Mouse (Mus musculus): ENCODE data around the gene 4930438A08Rik. TPM values are rescaled to one million over a fixed set of nuclear protein-coding genes. Genes with fewer than 3 reads are reported as not detected.
"Not testable (repeated sequence)": the region's sequence is repeated elsewhere in the genome, so short reads cannot be mapped to it uniquely, and the experiment has no call there.

4930438A08Rik gene
- polyA plus RNA-seq (2012; ENCODE audit: insufficient read depth, insufficient read length, missing spikeins): not detected in 2 replicates

DNA sequence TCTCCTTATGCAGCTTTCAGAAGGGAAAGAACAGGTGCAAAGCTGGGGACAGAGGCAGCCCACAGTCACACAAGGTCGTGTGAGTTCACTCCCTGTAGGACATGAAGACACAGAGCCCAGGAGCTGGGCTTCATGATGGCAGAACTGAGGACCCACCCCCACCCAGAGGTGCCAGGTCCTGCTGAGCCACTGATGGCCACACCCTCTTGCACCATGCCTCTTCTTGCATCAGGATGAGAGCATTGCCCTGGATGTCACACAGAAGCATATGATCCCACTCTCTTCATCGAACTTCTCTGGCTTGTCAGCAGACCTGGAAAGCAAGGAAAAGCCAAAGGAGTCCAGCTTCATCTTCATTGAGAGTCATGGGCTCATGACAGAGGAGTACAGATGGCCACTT lies at the start of gene 4930438A08Rik:
Gene 4930438A08Rik, plus strand, starts transcription at position 228 of the 400 bp plus-strand sequence.
- no peaks in the 10 kb centered on the region for H3K4me1 ChIP-seq (ENCODE audit: control insufficient read depth, insufficient read depth, insufficient read length, low read length)
- H3K27ac ChIP-seq (replicated peaks; ENCODE audit: low read depth, low read length): no peak within 1 kb of the TSS
- no peak within 1 kb of the TSS for H3K4me3 ChIP-seq (ENCODE audit: insufficient read depth, low read depth, low read length)

DNA sequence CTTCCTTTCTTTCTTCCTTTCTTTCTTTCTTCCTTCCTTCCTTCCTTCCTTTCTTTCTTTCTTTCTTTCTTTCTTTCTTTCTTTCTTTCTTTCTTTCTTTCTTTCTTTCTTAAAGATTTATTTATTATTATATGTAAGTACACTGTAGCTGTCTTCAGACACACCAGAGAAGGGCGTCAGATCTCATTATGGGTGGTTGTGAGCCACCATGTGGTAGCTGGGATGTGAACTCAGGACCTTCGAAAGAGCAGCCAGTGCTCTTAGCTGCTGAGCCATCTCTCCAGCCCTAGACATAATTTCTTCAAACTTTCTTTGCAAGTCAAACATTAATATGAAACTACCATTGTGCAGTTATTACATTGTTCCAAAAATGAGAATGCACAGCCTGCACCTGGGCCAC lies 49.7 kb upstream of the 4930438A08Rik start:
- not testable (repeated sequence) for H3K4me1 ChIP-seq (ENCODE audit: control insufficient read depth, insufficient read depth, insufficient read length, low read length); H3K4me3 ChIP-seq (ENCODE audit: insufficient read depth, low read depth, low read length); H3K27ac ChIP-seq (replicated peaks; ENCODE audit: low read depth, low read length)

GRCm38 (mm10) chr11:58225655-58226054 lies 48.9 kb upstream of the 4930438A08Rik start:
- Histone ChIP-seq H3K4me3 (ENCODE audit: insufficient read depth, low read depth, low read length) (no peak overlapping the region), H3K4me1 (ENCODE audit: control insufficient read depth, insufficient read depth, insufficient read length, low read length) (0 out of 2 replicates have a peak, but pooled peaks cover 3% of the 10 kb centered on the region), H3K27ac (replicated peaks; ENCODE audit: low read depth, low read length) (no peak overlapping the region)

GRCm38 (mm10) chr11:58226425-58226824 lies 48.2 kb upstream of the 4930438A08Rik start:
- 0 out of 2 replicates have a peak, but pooled peaks cover 3% of the 10 kb centered on the region for H3K4me1 ChIP-seq (ENCODE audit: control insufficient read depth, insufficient read depth, insufficient read length, low read length)
- no peak overlapping the region for H3K27ac ChIP-seq (replicated peaks; ENCODE audit: low read depth, low read length)
- no peak overlapping the region for H3K4me3 ChIP-seq (ENCODE audit: insufficient read depth, low read depth, low read length)

GRCm38 (mm10) chr11:58228021-58228420 lies 46.6 kb upstream of the 4930438A08Rik start:
- not testable (repeated sequence) for H3K4me3 ChIP-seq (ENCODE audit: insufficient read depth, low read depth, low read length); H3K4me1 ChIP-seq (ENCODE audit: control insufficient read depth, insufficient read depth, insufficient read length, low read length); H3K27ac ChIP-seq (replicated peaks; ENCODE audit: low read depth, low read length)

GRCm38 (mm10) chr11:58230396-58230910 lies 44.1 kb upstream of the 4930438A08Rik start:
- no peaks in the 10 kb centered on the region for H3K4me1 ChIP-seq (ENCODE audit: control insufficient read depth, insufficient read depth, insufficient read length, low read length)
- no peak overlapping the region for H3K4me3 ChIP-seq (ENCODE audit: insufficient read depth, low read depth, low read length)
- H3K27ac ChIP-seq (replicated peaks; ENCODE audit: low read depth, low read length): no peak overlapping the region

GRCm38 (mm10) chr11:58231156-58231555 lies 43.4 kb upstream of the 4930438A08Rik start:
- Histone ChIP-seq H3K4me3 (ENCODE audit: insufficient read depth, low read depth, low read length) (no peak overlapping the region), H3K27ac (replicated peaks; ENCODE audit: low read depth, low read length) (no peak overlapping the region), H3K4me1 (ENCODE audit: control insufficient read depth, insufficient read depth, insufficient read length, low read length) (no peaks in the 10 kb centered on the region)

DNA sequence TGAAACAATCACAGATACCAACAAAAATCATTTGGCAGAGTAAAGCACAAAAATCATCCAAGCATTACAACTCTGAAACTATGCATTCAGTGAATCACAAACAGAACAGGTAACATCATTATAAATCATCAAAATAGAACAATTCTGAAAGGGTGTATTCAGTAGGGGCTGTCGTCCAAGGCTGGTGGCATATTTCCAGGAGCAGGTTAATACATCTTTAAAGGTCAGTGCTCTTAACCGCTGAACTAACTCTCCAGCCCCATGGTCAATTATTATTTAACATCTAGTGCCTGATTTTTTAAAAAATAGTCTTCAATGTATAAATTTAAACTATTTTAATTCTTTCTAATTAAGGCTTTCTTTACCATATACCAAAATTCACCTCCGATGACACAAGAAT lies 40.0 kb upstream of the 4930438A08Rik start:
- not testable (repeated sequence) for H3K4me1 ChIP-seq (ENCODE audit: control insufficient read depth, insufficient read depth, insufficient read length, low read length); H3K4me3 ChIP-seq (ENCODE audit: insufficient read depth, low read depth, low read length); H3K27ac ChIP-seq (replicated peaks; ENCODE audit: low read depth, low read length)

DNA sequence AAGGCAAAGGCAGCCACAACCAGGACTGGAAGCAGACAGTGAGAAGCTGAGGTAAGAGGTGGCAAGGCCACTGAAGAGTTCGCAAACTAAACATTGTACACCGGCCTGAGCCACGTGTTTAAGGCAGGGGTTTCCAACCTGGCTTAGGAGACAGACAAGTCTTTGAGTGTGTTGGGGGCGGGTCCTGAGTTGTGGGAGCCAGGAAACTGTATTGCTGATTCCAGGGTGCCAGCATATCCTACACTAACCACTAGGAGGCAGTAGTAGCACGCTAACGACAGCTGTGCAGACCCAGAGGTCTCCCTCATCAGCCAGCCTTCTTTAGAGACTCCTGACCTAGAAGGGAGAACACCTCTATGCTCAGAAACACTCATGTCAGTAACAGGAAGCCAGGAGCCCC lies 39.4 kb upstream of the 4930438A08Rik start:
- Histone ChIP-seq H3K27ac (replicated peaks; ENCODE audit: low read depth, low read length) (no peak overlapping the region), H3K4me3 (ENCODE audit: insufficient read depth, low read depth, low read length) (no peak overlapping the region), H3K4me1 (ENCODE audit: control insufficient read depth, insufficient read depth, insufficient read length, low read length) (peaks cover 4% of the 10 kb centered on the region; the same call in 1 of the 2 replicates)

- H3K4me1 ChIP-seq (ENCODE audit: control insufficient read depth, insufficient read depth, insufficient read length, low read length): peaks cover 4% of the 10 kb centered on the region; the same call in 1 of the 2 replicates
- peak overlapping the region; percentile 41 for H3K4me3 ChIP-seq (ENCODE audit: insufficient read depth, low read depth, low read length)
- H3K27ac ChIP-seq (replicated peaks; ENCODE audit: low read depth, low read length): no peak overlapping the region
Observed at GRCm38 (mm10) chr11:58238840-58239791, 35.5 kb upstream of the 4930438A08Rik start.

DNA sequence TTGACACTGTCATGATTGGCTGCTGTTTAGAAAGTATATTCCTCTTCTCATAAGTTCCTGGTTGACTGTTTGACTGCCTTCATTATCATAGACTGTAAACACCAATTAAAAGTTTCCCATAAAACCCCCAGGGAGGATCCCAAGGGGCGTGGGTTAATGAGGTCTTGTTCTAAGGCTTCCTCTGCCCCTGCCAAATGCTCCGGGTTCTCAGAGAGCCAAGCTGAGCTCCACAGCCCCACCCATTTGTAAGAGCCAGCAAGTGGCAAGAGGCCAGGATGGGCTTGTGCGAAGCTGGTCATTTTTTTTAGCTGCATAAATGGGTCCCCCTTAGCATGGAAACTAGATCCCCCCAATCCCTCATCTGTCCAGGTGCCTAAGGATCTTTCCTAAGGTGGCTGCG lies 27.3 kb upstream of the 4930438A08Rik start:
- Histone ChIP-seq H3K4me1 (ENCODE audit: control insufficient read depth, insufficient read depth, insufficient read length, low read length) (no peaks in the 10 kb centered on the region), H3K27ac (replicated peaks; ENCODE audit: low read depth, low read length) (no peak overlapping the region), H3K4me3 (ENCODE audit: insufficient read depth, low read depth, low read length) (no peak overlapping the region)

DNA sequence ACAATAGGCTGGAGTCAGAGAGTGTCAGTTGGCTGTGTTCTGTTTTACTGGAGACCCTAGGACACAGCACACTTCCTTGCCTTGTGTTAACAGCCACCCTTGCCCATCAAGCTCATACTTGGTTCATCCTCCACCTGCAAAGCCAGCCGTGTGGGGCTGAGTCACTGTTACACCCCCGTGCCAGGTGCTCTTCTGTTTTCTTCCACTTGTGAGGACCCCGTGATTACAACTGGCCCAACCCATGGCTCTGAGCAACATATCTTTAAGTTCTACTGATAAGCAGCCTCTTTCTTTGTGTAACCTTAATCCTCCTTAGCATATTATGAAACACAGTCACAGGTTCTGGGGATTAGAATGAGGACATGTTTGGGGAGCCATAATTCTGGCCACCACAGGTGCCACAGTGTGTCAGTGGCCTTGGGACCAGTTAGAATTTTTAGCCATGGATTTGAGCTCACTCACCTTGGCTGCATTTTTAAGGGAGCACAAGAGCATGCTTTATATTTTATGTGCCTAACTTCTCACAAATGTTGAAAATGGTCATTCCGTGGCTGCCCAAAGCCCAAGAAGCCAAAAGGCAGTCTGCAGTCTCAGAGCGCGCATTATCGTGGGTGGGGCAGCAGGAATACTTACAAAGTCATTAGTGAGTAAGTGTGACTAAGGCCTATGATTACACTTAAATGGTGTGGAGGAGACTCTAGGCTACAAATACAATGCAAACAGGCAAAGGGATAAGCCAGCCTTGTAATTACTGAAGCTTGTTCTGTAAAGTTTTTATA lies 25.2 kb upstream of the 4930438A08Rik start:
- H3K27ac ChIP-seq (replicated peaks; ENCODE audit: low read depth, low read length): no peak overlapping the region

GRCm38 (mm10) chr11:58250550-58250949 lies 24.0 kb upstream of the 4930438A08Rik start:
- Histone ChIP-seq H3K4me3 (ENCODE audit: insufficient read depth, low read depth, low read length) (no peak overlapping the region), H3K4me1 (ENCODE audit: control insufficient read depth, insufficient read depth, insufficient read length, low read length) (no peaks in the 10 kb centered on the region), H3K27ac (replicated peaks; ENCODE audit: low read depth, low read length) (no peak overlapping the region)

More for the DNA sequence above, 25.2 kb upstream of the 4930438A08Rik start:
- Histone ChIP-seq H3K4me3 (ENCODE audit: insufficient read depth, low read depth, low read length) (no peak overlapping the region), H3K4me1 (ENCODE audit: control insufficient read depth, insufficient read depth, insufficient read length, low read length) (no peaks in the 10 kb centered on the region)

- Histone ChIP-seq H3K4me1 (ENCODE audit: control insufficient read depth, insufficient read depth, insufficient read length, low read length) (no peaks in the 10 kb centered on the region), H3K27ac (replicated peaks; ENCODE audit: low read depth, low read length) (no peak overlapping the region), H3K4me3 (ENCODE audit: insufficient read depth, low read depth, low read length) (no peak overlapping the region)
Observed at GRCm38 (mm10) chr11:58254411-58254810, 20.2 kb upstream of the 4930438A08Rik start.

DNA sequence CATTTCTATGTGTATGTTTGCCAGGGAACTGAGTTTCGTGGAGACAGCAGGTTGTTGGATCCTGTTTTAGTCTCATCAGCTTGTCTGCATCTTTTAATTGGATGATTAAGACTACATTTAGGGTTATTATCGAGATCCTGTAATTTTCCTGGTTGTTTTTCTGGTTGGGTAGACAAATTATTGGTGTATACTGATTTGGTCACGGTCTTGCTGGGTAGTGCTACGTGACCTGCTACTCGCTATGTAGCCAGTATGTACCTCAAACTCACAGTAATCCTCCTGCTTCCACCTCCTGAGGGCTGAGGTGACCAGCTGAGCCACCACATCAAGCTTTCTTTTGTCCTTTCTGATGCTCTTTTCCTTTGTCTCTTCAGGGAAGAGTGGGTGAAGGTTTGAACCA lies 16.8 kb upstream of the 4930438A08Rik start:
- no peak overlapping the region for H3K27ac ChIP-seq (replicated peaks; ENCODE audit: low read depth, low read length)
- no peaks in the 10 kb centered on the region for H3K4me1 ChIP-seq (ENCODE audit: control insufficient read depth, insufficient read depth, insufficient read length, low read length)
- H3K4me3 ChIP-seq (ENCODE audit: insufficient read depth, low read depth, low read length): no peak overlapping the region

All from brown adipose tissue, adult 24 weeks (tissue).